Mouse (Mus musculus) kidney, adult 9 months (tissue): ENCODE results near the gene Hyal1.

ENCODE experiments used
- DNase-seq: peaks from one replicate; pipeline ENCODE4 v3.0.0; 2022

Hyal1 gene

DNA sequence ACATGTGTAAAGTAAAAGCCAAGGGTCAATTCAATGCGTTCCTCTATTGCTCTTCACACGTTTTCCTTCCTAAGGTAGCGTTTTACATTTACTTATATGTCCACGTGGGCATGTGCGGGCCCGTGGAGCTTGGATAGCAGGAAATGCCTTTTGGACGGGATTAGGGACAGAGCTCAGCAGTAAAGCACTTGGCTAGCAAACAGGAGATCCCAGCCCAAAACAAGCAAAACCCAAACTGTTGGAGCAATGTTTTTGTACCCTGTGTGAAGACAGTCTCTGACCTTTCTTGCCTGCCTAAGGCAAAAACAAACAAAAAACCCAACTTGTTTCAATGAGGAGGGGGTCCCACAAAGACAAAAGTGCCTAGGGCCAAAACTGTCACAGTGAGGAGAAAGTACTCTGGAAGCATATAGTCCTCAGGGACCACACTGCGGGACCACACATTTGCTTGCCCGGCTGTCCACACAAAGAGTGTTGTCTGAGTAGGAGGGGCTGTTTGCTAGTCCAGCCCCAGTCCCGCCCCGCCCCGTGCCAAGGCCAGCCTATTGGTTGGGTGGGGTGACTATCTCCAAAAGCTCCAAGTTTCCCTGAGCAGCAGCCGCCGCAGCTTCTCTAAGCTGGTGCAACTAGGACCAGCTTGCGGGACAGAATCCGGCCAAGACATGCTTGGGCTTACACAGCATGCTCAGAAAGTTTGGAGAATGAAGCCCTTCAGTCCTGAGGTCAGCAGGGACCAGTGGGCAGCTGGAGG is at the start of gene Hyal1:
Hyal1 (plus strand) TSS at position 571 of the 751 bp plus-strand sequence.
- DNase-seq: peak; percentile 86

DNA sequence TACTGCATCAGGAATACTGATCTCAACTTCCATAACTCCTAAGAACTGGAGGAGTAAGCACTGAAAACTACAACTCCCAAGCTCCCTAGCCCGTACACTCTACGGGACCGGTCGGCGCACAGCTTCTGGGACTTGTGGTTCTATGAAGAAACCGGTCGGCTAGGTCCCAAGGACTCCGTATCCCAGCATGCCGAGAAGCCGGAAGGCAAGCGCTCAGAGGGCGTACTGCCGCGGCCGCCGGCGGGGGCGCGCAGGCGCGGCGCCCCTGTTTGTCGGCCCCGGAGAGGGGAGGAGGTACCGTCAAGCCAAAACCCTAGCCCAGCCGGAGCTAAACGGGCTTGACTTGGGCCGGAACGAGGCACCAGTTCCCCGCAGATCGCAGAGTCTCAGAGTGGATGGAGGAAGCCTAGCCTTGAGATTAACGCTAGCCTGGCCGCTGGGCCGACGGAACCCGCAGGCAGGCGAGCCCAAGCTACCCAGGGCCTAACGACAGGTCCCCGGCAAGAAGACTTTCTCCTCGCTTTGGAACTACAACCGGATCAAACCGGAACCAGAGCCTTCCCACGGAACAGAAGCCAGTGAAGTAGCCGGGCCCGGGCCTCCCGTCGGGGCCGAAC is 42.8 kb upstream of the Hyal1 start, which contains the start of gene Tmem115:
Tmem115 (plus strand) TSS at position 155 of the 617 bp plus-strand sequence.
- peak; percentile 98 for DNase-seq

DNA sequence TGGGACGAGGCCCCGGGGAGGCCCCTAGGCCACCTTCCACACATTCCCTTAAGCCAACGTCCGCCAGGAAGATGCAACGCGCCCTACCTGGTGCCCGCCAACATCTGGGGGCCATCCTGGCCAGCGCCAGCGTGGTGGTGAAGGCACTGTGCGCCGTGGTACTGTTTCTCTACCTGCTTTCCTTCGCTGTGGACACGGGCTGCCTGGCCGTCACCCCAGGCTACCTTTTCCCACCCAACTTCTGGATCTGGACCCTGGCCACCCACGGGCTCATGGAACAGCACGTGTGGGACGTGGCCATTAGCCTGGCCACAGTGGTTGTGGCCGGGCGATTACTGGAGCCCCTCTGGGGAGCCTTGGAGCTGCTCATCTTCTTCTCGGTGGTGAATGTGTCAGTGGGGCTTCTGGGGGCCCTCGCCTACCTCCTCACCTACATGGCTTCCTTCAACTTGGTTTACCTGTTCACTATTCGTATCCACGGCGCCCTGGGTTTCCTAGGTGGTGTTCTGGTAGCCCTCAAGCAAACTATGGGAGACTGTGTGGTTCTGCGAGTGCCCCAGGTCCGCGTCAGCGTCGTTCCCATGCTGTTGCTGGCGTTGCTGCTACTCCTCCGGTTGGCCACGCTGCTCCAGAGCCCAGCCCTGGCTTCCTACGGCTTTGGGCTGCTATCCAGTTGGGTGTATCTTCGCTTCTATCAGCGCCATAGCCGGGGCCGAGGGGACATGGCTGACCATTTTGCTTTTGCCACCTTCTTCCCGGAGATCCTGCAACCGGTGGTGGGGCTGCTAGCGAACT is 42.1 kb upstream of the Hyal1 start:
- no peak for DNase-seq

DNA sequence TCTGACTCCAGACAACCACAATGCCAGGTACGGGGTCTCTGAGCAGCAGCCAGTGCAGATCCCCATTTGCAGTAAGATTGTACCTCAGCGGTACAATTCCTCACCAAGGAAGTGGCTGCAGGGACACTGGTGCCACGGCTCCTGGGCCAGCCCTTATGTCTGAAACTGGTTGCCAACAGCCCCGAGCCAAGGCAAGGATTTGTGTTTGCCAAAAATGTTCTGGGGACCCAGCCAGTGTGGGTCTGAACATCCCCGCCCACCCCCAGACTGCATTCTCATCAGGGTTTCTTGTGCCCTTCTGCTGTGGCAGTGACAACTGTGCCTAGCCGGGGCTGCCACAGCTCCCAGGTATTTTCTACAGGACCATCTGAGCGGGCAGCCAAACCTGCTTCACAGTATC is 38.5 kb upstream of the Hyal1 start:
- DNase-seq: no peak

DNA sequence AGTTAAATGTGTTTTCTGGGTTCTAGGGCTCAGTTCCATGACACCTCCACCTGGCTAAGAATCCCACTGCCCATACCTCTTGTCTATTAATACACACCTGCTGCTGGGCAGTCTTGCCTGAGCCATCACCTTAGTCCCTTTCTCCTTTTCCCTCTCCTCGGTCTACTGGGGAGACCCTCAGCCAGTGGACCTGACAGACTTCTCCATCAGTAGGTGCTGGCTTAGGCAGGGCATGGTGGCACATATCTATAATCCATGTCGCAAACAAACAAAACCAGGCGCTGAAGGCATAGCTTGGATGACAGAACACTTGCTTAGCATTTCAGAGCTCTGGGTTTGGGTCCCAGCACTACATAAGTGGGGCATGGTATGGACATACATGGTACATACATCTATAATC is 38.0 kb upstream of the Hyal1 start:
- DNase-seq: no peak

DNA sequence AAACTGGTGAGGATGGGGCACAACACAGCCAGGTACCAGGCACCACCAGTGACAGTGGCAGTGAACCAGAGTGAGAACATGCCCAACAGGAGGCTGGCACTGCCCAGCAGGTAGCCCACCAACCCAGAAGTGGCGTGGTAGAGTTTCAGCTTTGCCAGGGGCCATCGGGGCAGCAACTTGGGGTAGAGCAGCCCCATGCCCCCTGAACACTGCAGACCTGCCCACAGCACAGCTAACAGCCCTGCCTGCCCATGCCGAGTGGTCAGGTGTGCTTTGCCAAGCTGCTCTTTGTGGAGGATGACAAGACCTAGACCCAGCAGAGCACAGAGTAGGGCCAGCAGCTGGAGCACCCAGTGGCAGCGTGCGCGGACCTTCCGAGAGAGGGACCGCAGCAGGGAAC is 36.8 kb upstream of the Hyal1 start:
- DNase-seq: no peak

DNA sequence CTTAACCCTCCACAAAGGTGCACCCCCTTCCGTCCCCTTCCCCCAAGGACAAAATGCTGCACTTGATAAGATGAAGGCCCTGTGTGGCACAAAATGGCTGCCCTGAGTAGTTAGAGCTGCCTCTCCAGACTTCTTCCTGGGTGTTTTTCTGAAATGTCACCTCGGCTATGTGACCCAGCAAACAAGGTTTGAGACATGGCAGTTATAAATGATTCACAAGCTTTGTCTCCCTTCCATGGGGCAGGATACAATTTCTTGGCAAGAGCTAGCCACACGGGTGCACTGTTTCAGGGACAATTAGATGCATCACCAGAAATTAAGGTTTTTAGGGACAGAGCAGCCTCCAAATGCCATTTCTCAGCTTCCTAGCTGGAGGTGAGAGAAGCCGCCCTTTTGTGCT is 36.3 kb upstream of the Hyal1 start:
- peak; percentile 59 for DNase-seq

DNA sequence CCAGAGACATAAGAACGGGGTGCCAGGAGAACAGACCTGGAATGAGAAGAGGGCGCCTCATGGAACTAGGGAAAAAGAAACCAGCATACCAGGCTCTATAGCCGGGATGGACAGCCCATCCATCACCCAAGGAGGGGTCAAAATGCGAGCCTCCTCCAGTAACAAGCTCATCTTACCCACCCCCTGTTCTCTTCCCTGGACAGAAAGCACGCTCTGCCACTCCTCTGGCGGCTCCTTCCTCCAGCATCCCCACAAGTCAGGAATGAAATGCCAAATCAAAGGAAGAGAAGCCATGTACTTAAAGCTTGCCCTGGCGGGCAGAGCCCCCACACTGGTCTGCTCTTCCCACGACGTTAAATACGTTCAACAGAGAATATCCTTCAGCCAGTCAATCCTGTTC is 35.7 kb upstream of the Hyal1 start:
- DNase-seq: peak; percentile 20

DNA sequence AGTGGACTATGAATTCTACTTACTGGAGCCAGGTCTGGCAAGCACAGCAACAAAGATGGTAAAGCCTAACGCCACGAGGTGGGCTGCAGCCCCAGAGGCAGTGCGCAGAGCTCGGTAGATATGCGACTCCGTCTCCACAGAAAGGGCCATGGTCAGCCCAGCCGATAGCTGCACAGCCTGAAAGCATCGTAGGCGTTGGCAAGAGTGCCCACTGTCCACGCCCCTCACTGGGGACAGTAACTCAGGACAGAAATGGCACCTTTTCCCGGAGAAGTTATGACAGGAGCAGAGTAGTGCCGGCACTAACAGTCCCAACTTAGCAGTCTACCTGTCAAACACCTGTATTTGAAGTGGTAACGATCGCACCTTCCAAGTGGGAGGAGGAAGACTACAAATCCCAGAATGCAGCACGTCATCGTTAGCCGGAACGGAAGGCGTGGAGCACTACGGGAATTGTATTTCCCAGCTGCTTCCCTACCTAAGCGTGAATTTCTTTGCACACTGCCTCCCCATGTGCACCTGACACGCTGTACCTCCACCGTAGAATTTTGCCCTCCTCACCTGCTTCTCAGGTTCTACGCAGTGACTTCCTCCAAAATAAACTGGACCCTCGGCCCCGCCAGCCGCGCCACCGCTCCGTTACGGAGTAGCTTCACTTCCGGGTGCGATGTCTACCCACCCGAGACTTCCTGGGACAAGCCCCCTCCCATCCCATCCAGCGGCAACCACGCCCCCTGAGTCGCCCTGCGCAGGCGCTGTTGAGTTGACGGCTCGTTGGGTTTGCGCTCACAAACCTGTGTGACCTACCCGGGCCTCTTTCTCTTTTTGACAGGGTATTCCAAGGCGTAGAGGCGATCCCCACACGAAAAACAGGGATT is 35.0 kb upstream of the Hyal1 start, which contains the start of the genes Cyb561d2 and Nprl2:
Cyb561d2 (minus strand) TSS at position 720 of the 878 bp plus-strand sequence.
Nprl2 (plus strand) TSS at position 753 of the 878 bp plus-strand sequence.
- DNase-seq: peak; percentile 97

DNA sequence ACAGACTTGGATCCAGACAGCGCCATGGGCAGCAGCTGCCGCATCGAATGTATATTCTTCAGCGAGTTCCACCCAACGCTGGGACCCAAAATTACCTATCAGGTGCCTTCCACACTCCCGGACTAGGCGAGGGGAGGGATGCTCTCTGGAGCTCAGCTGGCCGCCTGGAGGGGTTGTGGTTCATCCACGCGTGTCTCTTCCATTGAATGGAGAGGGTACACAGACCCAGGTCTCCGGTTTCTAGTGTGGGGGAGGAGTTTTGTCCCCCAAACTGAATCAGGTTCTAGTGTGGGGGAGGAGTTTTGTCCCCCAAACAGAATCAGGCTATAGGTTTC is 34.4 kb upstream of the Hyal1 start:
- DNase-seq: no peak

DNA sequence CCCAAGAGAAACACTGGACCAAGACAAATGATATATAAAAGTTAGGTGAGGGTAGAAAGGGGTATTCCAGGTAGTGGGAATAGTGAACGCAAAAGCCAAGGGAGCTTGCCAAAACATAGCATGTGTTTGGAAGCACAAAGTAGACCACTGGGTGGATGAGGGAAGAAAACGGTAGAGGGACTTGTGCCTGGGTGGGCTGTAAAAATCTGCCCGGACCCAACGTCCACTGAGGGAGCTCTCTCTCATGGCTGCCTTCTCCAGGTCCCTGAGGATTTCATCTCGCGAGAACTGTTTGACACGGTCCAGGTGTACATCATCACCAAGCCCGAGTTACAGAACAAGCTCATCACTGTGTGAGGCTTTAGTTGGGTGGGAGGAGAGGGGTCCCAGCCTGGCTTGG is 34.0 kb upstream of the Hyal1 start:
- DNase-seq: peak; percentile 34

DNA sequence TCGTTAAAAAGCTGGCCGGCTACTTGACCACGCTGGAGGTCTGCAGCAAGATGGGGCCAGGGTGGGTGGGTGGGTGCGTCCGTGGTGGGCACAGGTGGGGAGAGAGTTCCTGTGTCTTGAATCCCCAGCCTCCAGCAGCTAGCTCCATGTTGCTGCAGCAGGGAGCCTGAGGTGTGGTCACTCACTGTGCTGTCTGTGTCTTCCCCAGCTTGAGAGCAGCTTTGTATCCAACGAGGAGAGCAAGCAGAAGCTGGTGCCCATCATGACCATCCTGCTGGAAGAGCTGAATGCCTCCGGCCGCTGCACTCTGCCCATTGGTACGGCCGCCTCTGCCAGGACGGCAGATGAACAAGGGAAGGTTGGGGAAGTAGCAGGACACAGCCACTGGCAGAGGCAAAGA is 33.4 kb upstream of the Hyal1 start:
- no peak for DNase-seq

DNA sequence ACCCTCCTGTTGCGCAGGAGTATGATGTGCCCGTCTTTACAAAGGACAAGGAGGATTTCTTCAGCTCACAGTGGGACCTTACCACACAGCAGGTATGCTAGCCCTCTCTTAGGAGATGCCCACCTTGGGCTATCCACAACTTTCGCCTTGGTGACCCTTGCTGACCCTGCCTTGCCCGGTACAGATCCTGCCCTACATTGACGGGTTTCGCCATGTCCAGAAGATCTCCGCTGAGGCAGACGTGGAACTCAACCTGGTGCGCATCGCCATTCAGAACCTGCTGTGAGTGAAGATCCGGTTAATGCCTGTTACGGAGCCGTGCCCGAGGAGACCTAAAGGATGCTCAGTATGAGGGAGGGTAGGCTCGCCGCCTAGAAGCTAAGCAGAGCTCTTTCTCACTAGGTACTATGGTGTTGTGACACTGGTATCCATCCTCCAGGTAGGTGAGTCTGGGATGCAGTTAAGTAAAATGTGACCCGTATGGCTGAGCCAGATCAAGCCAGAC is 32.5 kb upstream of the Hyal1 start:
- DNase-seq: peak; percentile 32

DNA sequence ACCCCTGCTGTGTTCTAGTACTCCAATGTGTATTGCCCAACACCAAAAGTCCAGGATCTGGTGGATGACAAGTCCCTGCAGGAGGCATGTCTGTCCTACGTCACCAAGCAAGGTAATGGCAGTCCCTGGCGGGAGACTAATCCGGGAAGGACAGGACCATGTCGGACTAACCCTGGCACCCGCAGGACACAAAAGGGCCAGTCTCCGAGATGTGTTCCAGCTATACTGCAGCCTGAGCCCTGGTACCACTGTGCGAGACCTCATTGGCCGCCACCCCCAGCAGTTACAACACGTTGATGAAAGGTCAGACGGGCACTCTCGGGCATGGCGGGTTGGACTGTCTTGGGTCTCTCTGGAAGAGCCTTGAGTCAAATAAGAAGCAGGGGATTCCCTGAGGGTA is 32.0 kb upstream of the Hyal1 start:
- DNase-seq: peak; percentile 29

DNA sequence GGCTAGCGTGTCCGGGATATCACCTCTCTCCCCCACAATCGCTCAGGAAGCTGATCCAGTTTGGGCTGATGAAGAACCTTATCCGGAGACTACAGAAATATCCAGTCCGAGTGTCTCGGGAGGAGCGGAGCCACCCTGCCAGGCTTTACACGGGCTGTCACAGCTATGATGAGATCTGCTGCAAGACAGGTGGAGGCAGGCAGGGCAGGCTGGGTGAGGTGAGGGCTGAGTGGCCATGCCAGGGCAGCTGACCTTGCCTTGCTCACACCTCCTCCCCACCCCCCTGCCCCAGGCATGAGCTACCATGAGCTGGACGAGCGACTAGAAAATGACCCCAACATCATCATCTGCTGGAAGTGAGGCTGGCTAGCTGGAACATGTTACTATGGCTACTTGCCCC is 31.5 kb upstream of the Hyal1 start:
- no peak for DNase-seq

DNA sequence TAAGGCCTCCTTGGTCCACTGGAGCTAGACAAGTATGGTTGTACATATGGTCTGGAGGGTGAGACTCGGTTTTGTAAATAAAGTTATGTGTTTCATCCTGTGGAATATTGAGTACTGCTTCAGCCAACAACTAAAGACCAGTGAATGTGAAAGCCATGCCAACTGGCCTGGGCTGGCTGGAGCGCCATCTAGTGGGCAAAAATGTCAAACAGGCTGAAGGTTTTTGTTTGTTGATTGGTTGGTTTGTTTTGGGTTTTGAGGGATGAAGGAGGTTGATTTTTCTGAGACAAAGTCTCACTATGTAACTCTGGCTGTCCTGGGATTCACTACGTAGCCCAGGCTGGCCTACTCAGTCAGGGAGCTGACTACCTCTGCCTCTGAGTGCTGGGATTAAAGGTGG is 31.1 kb upstream of the Hyal1 start:
- peak; percentile 86 for DNase-seq

DNA sequence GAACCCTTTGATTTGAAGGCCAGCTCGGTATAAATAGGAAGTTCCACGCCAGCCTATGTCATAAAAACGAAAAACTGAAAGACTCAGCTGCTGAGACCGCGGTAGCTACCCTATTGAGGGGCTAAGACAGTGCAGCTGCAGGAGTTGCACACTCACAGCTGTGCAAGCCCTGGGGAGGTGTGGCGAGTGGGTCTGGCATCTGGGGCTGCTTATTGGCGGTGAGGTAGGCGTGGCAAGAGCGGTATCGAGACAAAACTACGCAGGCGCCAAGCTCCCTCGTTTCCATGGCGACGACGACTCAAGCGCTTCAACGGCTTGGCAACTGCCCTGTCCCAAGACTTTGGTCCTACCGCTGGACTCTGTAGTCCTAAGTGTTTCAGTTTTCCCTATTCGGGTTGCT is 29.7 kb upstream of the Hyal1 start, which contains the start of gene Zmynd10:
Zmynd10 (plus strand) TSS at position 273 of the 400 bp plus-strand sequence.
- peak; percentile 97 for DNase-seq

DNA sequence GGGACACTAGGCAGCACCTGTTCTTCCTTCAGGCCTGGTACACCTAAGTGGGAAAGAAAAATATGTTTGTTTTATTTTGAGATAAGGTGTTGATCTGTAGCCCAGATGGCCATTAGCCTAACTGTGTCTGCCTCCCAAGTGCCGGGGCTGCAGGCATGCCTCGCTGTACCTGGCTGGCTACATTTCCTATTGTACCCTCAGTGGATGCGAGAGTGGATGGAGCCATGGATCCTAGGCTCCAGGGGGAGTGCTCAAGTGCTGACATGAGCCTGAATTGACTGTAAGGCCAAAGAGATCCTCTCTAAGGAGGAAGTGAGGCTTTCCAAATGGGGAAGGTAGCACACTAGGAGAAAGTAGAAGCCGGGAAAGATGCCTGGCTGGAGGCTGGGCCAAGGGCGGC is 28.8 kb upstream of the Hyal1 start:
- DNase-seq: no peak

DNA sequence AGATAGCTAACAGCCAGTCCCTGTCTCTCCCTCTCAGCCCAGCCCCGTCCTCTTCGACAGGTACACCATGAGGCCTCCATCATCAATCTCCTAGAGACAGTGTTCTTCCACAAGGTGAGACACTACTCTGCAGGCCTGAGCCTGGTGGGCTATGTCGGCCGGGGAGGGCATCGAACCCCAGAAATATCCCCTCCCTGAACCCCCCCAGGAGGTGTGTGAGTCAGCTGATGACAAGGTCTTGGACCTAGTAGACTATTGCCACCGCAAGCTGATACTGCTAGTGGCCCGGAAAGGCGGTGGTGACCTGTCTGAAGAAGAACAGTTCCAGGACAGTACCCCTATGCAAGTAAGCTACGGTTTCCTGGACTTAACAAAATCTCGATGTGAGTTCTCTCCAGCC is 27.9 kb upstream of the Hyal1 start:
- DNase-seq: no peak

DNA sequence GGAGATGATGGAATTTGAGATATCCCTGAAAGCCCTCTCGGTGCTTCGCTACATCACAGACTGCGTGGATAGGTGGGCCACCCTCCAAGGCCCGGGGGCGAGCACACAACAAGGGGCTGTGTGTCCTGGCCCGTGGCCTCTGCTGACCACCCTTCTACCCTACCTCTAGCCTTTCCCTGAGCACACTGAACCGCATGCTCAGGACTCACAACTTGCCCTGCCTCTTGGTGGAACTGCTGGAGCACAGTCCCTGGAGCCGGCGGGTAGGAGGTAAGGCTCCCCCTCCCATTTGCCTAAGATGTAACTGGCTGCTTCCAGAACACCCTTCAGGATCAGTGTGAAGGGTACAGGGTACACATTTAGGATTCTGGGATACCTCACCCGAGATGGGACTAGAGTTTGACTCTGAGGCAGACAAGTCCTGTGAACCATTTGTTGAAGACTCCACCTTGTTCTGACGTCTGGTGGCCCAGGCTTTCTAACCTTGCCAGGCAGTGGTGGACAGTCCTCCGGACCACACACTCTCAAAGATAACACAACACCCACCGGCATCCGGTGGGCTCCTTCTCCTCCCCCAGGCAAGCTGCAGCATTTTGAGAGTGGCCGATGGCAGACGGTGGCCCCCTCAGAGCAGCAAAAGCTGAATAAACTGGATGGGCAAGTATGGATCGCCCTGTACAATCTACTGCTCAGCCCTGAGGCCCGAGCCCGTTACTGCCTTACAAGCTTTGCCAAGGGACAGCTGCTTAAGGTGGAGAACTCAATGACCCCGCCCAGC is 27.2 kb upstream of the Hyal1 start:
- no peak for DNase-seq

DNA sequence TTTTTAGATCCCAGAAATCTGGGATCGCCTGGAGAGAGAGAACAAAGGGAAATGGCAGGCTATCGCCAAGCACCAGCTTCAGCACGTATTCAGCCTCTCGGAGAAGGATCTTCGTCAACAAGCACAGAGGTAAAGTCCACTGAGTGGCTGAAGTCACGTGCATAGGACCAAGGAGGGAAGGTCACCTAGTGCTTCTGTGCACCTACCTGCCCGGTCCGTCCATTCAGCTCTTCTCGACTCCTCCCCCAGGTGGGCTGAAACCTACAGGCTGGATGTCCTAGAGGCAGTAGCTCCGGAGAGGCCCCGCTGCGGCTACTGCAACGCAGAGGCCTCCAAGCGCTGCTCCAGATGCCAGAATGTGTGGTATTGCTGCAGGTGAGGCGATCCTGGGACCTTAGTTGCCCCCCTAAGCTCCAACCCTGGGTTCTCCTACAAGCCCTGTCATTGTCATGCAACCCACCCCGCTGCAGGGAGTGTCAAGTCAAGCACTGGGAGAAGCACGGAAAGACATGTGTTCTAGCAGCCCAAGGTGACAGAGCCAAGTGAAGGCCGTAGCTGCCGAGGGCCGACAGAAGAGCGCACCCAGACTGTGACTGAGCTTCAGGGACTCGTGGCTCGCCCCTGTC is 26.1 kb upstream of the Hyal1 start:
- DNase-seq: peak; percentile 95
